Mouse (Mus musculus): ENCODE measurements at regions not wholly inside any gene's neighbourhood (a gene's known extent, or its start where the extent isn't known, plus 50 kb on each side); places are given as distances from the start of the nearest gene placed in this dataset.

DNA sequence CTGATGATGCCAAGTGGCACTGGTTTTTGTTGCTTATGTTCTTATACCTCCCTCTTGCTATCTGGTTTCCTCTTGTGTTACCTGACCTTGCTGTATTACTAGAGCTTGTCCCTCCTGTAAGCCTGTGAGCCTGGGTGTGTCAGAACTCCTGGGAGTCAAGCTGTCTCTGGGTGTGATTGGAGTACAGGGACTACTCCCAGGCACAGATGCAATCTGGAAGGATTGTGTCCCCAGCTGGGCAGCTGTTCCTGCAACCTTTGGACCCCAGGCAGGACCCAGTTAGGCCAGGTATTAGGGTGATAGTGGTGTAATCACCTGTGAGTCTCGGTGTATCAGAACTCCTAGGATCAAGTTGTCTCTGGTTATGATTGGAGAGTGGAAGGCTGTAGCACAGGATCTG, 97.4 kb upstream of the Dock11 start:
- DNase-seq (ENCODE audit: low read depth, low spot score) = no peak

DNA sequence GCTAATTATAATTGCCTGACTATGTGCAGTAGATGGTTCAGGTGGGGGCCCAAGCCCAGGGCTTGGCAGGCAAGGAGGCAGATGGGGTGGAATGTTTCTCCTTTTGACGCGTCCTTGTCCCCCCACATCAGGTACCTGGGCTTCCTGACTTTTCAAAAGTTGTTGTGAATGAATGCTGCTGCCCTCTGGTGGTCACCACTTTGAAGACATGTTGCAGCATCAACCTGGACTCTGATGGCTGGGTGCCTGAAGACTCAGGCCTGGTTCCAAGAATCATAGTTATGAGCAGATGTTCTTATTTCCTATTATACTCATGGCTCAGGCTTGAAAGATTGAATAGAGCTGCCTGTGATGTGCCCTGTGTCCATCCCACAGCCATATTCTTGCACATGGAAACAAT, 75.4 kb upstream of the Dock11 start:
- DNase-seq (ENCODE audit: low read depth, low spot score) = peak; percentile 31

DNA sequence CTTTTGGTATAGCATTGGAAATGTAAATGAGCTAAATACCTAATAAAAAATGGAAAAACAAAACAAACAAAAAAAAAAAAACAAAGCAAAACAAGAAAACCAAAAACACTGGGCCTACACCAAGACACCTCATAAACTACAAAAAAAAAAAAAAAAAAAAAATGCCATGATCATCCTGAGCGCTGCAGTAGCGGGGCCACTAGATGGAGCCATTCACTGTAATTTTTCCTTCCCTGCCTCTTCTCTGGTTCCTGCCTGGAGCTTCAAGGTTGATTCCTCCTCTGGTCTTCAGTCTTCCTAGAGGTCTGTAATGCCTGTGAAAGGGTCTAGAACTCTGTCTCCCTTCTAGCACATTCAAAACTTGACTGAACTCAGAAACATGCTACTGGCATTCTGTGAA, 54.2 kb upstream of the Dock11 start:
- peak; percentile 12 for DNase-seq (ENCODE audit: low read depth, low spot score)

DNA sequence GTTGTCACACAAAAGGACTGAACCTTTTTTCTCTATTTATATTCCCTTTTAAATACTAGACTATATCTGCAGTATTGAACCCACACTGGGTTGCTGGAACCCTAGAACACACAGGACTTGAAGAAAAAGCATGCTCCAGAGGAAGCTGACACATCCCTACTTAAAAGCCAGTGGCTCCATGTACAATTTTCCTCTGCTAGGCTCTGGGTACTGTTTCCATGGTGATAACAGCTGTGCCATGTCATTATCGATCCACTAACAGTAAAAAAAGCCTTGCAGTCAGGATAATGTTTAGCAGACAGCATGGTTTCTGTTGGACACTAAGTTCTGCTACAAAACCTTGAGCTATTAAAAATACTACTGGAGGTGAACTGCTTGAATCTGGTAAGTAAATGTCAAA, 50.6 kb upstream of the Dock11 start:
- no peak for DNase-seq (ENCODE audit: low read depth, low spot score)

All from R1 (cell line).